Mouse (Mus musculus) bone marrow macrophage, adult 2 months (primary cell): ENCODE measurements around the gene Bco1. TPM values are rescaled to one million over a fixed set of nuclear protein-coding genes. Genes with fewer than 3 reads are reported as not detected.
A peak's percentile ranks its signal among the peaks of the same experiment; 100 is the strongest.

Experiments
- H3K27ac ChIP-seq: 2 replicates; pipeline ENCODE4 v1.5.1; 2012; ENCODE audit warnings: low read depth, low read length; ENCODE audit not compliant: insufficient read depth
- H3K4me1 ChIP-seq: 2 replicates; pipeline ENCODE4 v1.6.1; 2012; ENCODE audit warnings: low read length; ENCODE audit not compliant: control insufficient read depth, insufficient read depth
- H3K4me3 ChIP-seq: 2 replicates; pipeline ENCODE4 v1.5.1; 2012; ENCODE audit warnings: mild to moderate bottlenecking, low read length, moderate library complexity; ENCODE audit not compliant: insufficient read depth
- CTCF ChIP-seq: IDR thresholded peaks from 2 replicates; pipeline ENCODE4 v1.5.1; 2012; ENCODE audit warnings: low read depth, mild to moderate bottlenecking, low read length, moderate library complexity
- POLR2A ChIP-seq: IDR thresholded peaks from 2 replicates; pipeline ENCODE4 v1.6.1; 2012; ENCODE audit warnings: mild to moderate bottlenecking, low read depth, low read length, borderline replicate concordance
- polyA plus RNA-seq: library from polyadenylated mRNA; stranded (reverse); fragments of >200 nt; gene quantifications from 2 replicates; pipeline ENCODE4 v1.2.4, GENCODE M21; 2012; ENCODE audit not compliant: missing spikeins, insufficient read depth, insufficient read length

The Bco1 gene
- polyA plus RNA-seq, 1 experiment = not detected

- TF ChIP-seq CTCF = no peak
- TF ChIP-seq POLR2A = no peak
- Histone ChIP-seq H3K4me1 (peaks cover 6% of the 10 kb centered on the region), H3K4me3 (no peak overlapping the region), H3K27ac (no peak overlapping the region)
These were observed 71.7 kb downstream of the Bco1 start for GRCm38 (mm10) chr8:117167243-117167883.

DNA sequence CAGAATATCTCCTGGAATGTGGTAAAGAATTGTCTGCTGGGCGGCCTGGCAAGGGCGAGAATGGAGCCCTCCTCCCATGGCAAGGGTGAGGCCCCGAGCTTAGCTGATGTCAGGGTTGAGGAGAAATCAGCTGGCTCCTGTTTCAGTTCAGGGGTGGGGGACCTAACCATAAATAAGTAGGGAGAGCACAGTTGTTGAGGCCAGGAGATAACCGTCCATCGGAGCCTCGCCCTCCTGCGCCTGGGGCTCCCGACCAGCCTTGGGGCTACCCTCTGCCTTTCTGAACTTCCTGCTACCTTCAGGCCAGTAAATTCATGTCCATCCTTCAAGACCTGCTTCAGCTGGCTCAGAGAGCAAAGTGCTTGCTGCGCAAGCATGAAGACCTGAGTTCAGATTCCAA is 72.7 kb downstream of the Bco1 start:
- Histone ChIP-seq H3K27ac (no peak overlapping the region), H3K4me1 (peaks cover 6% of the 10 kb centered on the region), H3K4me3 (no peak overlapping the region)
- no peak for TF ChIP-seq POLR2A
- no peak for TF ChIP-seq CTCF

GRCm38 (mm10) chr8:117171826-117172225 is 76.2 kb downstream of the Bco1 start:
- no peak overlapping the region for H3K4me3 ChIP-seq
- peaks cover 10% of the 10 kb centered on the region for H3K4me1 ChIP-seq
- TF ChIP-seq CTCF (no peak), POLR2A (no peak)
- H3K27ac ChIP-seq = no peak overlapping the region

GRCm38 (mm10) chr8:117172904-117173303 is 77.2 kb downstream of the Bco1 start:
- no peak for TF ChIP-seq POLR2A
- no peak for TF ChIP-seq CTCF
- Histone ChIP-seq H3K4me3 (no peak overlapping the region), H3K4me1 (peaks cover 18% of the 10 kb centered on the region), H3K27ac (no peak overlapping the region)

DNA sequence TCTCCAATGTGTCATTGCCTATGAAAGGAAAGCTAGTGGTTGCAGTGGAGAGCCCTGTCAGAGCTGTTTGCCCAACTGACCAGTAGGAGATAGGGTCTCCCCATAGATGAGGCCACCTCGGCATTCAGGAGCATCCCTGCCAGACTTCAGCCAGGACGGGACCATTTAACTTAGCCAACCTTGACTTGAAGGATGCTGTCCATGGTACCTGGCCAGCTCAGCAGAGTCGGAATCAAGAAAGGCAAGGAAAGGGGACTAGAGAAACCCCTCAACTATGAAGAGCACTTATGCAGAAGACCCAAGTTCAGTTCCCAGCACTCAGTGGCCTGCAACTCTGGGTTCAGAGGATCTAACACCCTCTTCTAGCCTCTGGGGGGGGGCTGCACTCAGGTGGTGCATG is 78.0 kb downstream of the Bco1 start:
- TF ChIP-seq CTCF (no peak), POLR2A (no peak)
- H3K4me3 ChIP-seq = no peak overlapping the region
- H3K27ac ChIP-seq = no peak overlapping the region
- H3K4me1 ChIP-seq = peaks cover 25% of the 10 kb centered on the region

GRCm38 (mm10) chr8:117174536-117174935 is 78.9 kb downstream of the Bco1 start:
- H3K4me1 ChIP-seq = peaks cover 34% of the 10 kb centered on the region

DNA sequence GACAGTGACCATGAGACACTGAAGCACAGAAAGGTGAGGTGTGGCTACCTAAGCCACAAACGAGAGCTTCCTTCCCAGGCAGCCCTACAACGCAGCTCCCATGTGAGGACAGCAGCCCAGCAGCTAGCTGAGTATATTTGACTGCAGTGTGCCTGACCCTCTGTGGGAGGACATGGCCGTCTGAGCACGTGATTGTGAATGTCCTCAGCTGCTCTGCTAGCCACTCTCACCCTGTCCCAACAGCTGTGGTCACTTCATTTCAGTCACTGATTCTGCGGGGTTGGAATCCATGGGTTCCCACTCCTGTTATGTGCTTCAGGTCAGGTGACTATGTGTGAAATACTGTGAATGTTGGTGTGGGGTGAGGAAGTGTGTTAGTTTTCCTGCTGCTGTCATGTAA is 80.7 kb downstream of the Bco1 start:
- Histone ChIP-seq H3K27ac (no peak overlapping the region), H3K4me1 (peaks cover 35% of the 10 kb centered on the region), H3K4me3 (no peak overlapping the region)
- TF ChIP-seq POLR2A (no peak), CTCF (no peak)

More at GRCm38 (mm10) chr8:117174536-117174935, 78.9 kb downstream of the Bco1 start:
- TF ChIP-seq POLR2A (no peak), CTCF (no peak)
- no peak overlapping the region for H3K4me3 ChIP-seq
- no peak overlapping the region for H3K27ac ChIP-seq

DNA sequence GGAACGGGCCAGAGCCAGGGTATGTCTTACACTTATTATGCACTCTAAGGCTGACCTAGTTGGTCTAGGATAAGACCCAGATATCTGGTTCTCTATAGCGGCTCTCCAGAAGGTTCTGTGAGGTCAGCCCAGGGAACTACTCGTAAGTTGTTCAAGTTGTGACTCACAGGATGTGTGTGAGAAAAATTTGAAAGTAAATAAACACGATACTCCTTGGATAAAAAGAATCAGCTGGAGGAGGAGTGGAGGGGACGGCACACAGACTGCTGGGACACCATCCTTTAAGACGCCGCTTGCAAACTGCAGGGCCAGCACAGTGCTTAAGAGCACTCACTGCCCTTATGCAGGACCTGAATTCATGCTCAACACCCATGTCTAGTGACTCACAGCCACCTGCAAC is 81.6 kb downstream of the Bco1 start:
- TF ChIP-seq CTCF = no peak
- Histone ChIP-seq H3K4me1 (peaks cover 29% of the 10 kb centered on the region), H3K4me3 (no peak overlapping the region), H3K27ac (peak overlapping the region; percentile 32)

- Histone ChIP-seq H3K4me3 (no peak overlapping the region), H3K4me1 (peaks cover 29% of the 10 kb centered on the region), H3K27ac (peak overlapping the region; percentile 11; the same call in 1 of the 2 replicates)
- TF ChIP-seq CTCF (0 out of 2 replicates have a peak, but pooled peaks have one; percentile 14), POLR2A (no peak)
These were observed 82.4 kb downstream of the Bco1 start for GRCm38 (mm10) chr8:117178039-117178438.

- Histone ChIP-seq H3K4me1 (peaks cover 29% of the 10 kb centered on the region), H3K27ac (no peak overlapping the region), H3K4me3 (no peak overlapping the region)
- TF ChIP-seq POLR2A (no peak), CTCF (no peak)
These were observed 83.0 kb downstream of the Bco1 start for GRCm38 (mm10) chr8:117178676-117179075.
